Mouse (Mus musculus) forebrain, postnatal 0 days (tissue): ENCODE data around the gene Samhd1. TPM values are rescaled to one million over a fixed set of nuclear protein-coding genes. Genes with fewer than 3 reads are reported as not detected.

Experiments used
- ATAC-seq: fragments of 200-750 bp; cut with Nextera tagmentation; 2 replicates; pipeline ENCODE4 v1.8.0; 2017; ENCODE audit warnings: mild to moderate bottlenecking, moderate library complexity
- DNase-seq: peaks from one replicate; pipeline ENCODE4 v3.0.0-alpha.2; 2015
- H3K27ac ChIP-seq: fragments of 300-500 bp; sonication (generic); 2 replicates; pipeline ENCODE4 v1.5.1; 2014; ENCODE audit warnings: low read depth, mild to moderate bottlenecking, antibody characterized with exemption, low read length, moderate library complexity, mixed read lengths
- H3K27me3 ChIP-seq: fragments of 300-500 bp; sonication (generic); 2 replicates; pipeline ENCODE4 v1.6.1; 2014; ENCODE audit warnings: mild to moderate bottlenecking, low read length, mixed read lengths; ENCODE audit not compliant: insufficient read depth
- H3K36me3 ChIP-seq: fragments of 300-500 bp; sonication (generic); 2 replicates; pipeline ENCODE4 v1.6.1; 2014; ENCODE audit warnings: mild to moderate bottlenecking, moderate library complexity; ENCODE audit not compliant: insufficient read depth
- H3K4me1 ChIP-seq: fragments of 300-500 bp; sonication (generic); 2 replicates; pipeline ENCODE4 v1.6.1; 2014; ENCODE audit warnings: antibody characterized with exemption; ENCODE audit not compliant: insufficient read depth
- H3K4me2 ChIP-seq: fragments of 300-500 bp; sonication (generic); 2 replicates; pipeline ENCODE4 v1.6.1; 2014; ENCODE audit warnings: low read depth, mild to moderate bottlenecking, moderate library complexity
- H3K4me3 ChIP-seq: fragments of 300-500 bp; sonication (generic); 2 replicates; pipeline ENCODE4 v1.5.1; 2014; ENCODE audit warnings: low read depth, low read length, mixed read lengths
- H3K9ac ChIP-seq: fragments of 300-500 bp; sonication (generic); 2 replicates; pipeline ENCODE4 v1.6.1; 2014; ENCODE audit warnings: mild to moderate bottlenecking
- H3K9me3 ChIP-seq: fragments of 300-500 bp; sonication (generic); 2 replicates; pipeline ENCODE4 v1.6.1; 2016; ENCODE audit warnings: low read length
- CTCF ChIP-seq: sonication (generic); IDR thresholded peaks from 2 replicates; pipeline ENCODE4 v1.5.1; 2016; ENCODE audit warnings: antibody characterized with exemption, control low read depth, low read depth
- WGBS: fragments of 180-500 bp; shearing (Covaris S2); extraction: QIAGEN DNeasy Blood & Tissue Kit; methylation state at CpG from one replicate; pipeline ENCODE4 v1.1.7; 2014; 5-methylcytosine and 5-hydroxymethylcytosine counted together
- polyA plus RNA-seq: library from polyadenylated mRNA; unstranded; fragments of >200 nt; fragmentation: Nextera tagmentation; extraction: Ambion mirVana; gene quantifications from 2 replicates; pipeline ENCODE4 v1.2.1, GENCODE M21; 2015
- total RNA-seq: library from RNA; depleted of rRNA; stranded (reverse); fragments of >200 nt; gene quantifications from 2 replicates; pipeline ENCODE4 v1.2.3, GENCODE M21; 2014

The Samhd1 gene
- total and polyA plus RNA-seq, 2 experiments from 2014 or later: 8.0 to 18.5 TPM

DNA sequence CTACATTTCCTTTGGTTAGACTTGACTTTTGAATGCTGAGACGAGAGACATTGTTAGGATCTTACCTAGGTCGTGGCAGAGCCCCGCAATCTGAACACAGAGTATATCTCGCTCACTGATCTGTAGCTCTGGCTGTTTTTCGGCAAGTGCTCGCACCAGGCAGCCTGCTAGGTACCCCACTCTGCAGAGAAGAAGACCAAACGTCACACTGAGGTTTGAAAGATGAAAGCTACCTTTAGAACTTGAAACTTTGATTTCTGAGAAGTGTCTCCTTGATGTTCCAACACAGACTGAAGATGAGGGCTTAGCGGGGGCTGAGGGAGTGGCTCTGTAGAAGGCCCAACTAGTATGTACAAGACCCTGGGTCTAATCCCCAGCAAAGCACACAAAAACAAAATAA is 13.3 kb downstream of the Samhd1 start:
- Histone ChIP-seq H3K27ac (no peak overlapping the region), H3K27me3 (no peaks in the 10 kb centered on the region), H3K4me3 (no peak overlapping the region), H3K36me3 (peaks cover 7% of the 10 kb centered on the region; the same call in 1 of the 2 replicates), H3K9me3 (no peaks in the 10 kb centered on the region), H3K9ac (no peak overlapping the region), H3K4me1 (no peaks in the 10 kb centered on the region), H3K4me2 (no peak overlapping the region)
- ATAC-seq: no peak
- no peak for TF ChIP-seq CTCF
- 92% methylated on average over 8 of the region's 8 CpGs for WGBS
- no peak for DNase-seq

DNA sequence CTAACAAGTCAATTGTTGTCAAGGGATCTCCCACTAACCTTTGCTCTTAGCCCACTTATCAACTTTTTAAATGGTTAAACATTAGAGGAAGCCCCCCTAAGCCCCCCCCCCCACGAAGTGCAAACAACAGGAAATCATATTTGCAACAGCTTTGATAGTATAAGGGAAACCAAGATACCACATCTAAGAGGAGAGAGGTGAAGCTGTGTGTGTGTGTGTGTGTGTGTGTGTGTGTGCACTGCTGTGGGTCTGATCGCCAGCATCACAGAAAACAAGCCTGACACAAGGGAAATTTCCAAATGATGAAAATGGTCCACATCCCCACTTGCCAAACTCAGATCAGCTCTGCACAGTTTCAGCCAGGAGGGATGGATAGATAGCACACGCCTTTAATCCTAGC is 16.0 kb downstream of the Samhd1 start:
- ATAC-seq: no peak
- no peak for DNase-seq
- no peak for TF ChIP-seq CTCF

DNA sequence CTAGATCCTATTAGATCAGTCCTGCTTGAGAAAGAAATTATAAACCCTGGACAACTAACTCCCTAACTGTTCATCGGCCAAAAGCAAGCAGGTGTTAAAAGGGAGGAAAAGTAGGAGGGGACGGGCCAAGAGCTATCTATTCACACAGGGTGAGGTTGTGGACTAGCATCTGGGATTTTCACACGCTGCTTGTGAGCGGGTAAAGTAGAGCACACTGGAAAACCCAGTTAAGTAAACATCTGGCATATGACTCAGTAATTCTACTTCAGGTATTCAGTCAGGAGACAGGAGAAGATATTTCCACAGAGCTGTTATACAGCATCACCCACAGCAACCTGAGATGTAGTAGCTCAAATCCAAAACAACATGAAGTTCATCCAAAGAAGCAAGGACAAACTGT is 16.5 kb downstream of the Samhd1 start:
- Histone ChIP-seq H3K4me1 (no peaks in the 10 kb centered on the region), H3K27ac (no peak overlapping the region), H3K9ac (no peak overlapping the region), H3K4me2 (no peak overlapping the region), H3K27me3 (no peaks in the 10 kb centered on the region), H3K36me3 (peaks cover 13% of the 10 kb centered on the region), H3K4me3 (no peak overlapping the region), H3K9me3 (no peaks in the 10 kb centered on the region)
- DNase-seq: no peak
- WGBS: 89% methylated on average over 4 of the region's 4 CpGs
- no peak for TF ChIP-seq CTCF
- no peak for ATAC-seq

More for the DNA sequence above, 16.0 kb downstream of the Samhd1 start:
- Histone ChIP-seq H3K9me3 (no peaks in the 10 kb centered on the region), H3K4me2 (no peak overlapping the region), H3K4me3 (no peak overlapping the region), H3K4me1 (no peaks in the 10 kb centered on the region), H3K9ac (no peak overlapping the region), H3K27me3 (no peaks in the 10 kb centered on the region), H3K27ac (no peak overlapping the region), H3K36me3 (peaks cover 7% of the 10 kb centered on the region; the same call in 1 of the 2 replicates)
- 72% methylated on average over 3 of the region's 3 CpGs for WGBS

DNA sequence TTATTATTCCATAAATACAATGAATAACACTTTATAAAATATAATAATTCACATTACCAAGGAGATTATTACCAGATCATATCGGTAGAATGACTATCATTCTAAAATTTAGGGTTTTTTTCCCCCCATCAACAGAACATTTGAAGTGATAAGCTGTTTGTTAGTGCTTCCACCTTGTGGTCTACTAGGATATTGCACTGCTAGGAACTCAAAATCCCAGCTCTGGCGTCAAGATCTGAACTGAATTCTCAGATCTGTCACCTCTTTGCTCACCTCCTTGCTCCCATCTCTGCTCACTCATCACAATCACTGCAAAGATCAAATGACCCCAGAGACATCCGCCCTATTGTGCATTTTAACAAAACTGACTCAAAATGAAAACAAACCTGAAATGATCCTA is 18.1 kb downstream of the Samhd1 start:
- H3K27me3 ChIP-seq: no peaks in the 10 kb centered on the region
- no peak overlapping the region for H3K27ac ChIP-seq
- H3K4me2 ChIP-seq: no peak overlapping the region
- DNase-seq (peak; percentile 75), ATAC-seq (no peak)
- H3K36me3 ChIP-seq: peaks cover 13% of the 10 kb centered on the region
- peak; percentile 77 for TF ChIP-seq CTCF
- no peaks in the 10 kb centered on the region for H3K4me1 ChIP-seq
- WGBS: 27% methylated on average over 3 of the region's 3 CpGs
- H3K9me3 ChIP-seq: no peaks in the 10 kb centered on the region
- H3K4me3 ChIP-seq: no peak overlapping the region
- H3K9ac ChIP-seq: no peak overlapping the region

DNA sequence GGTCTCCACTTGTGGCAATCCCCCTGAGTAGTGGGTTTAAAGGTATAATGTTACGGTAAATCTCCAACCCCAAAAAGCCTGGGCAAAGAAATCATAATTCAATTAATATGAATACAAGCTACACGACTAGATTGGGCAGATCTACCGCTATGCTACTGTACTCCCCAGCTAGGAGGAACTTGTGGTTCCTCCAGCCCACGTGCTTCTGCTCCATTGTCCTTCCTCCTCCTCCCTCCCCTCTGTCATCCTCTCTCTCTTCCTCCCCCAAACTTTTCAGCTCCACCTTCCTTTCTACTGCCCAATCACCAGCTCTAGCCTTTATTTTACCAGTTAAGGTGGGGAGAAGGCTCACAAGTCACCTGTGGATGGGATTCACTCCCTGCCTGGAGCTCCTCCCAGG is 26.8 kb downstream of the Samhd1 start:
- Histone ChIP-seq H3K4me1 (no peaks in the 10 kb centered on the region), H3K4me3 (no peak overlapping the region), H3K27me3 (no peaks in the 10 kb centered on the region), H3K4me2 (no peak overlapping the region), H3K27ac (no peak overlapping the region), H3K9ac (no peak overlapping the region), H3K9me3 (no peaks in the 10 kb centered on the region), H3K36me3 (peaks cover 6% of the 10 kb centered on the region; the same call in 1 of the 2 replicates)
- WGBS: 91% methylated on average over 4 of the region's 4 CpGs
- ATAC-seq: no peak
- no peak for DNase-seq
- no peak for TF ChIP-seq CTCF

DNA sequence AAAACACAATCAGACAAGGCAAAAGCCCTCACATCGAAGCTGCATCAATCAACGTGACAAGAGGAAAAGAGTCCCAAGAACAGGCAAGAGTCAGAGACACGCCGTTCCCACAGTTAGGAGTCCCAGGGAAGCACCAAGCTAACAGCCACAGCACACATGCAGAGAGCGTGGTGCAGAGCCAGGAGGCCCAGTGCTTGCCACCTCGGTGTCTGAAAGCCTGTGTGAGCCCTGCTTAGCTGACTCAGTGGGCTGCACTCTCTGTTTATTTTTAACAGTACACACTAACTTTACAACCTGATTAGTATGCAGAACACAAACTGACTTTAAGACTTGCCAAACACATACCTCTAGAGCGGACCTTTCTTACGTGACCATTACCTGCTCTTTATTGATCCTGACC is 30.6 kb downstream of the Samhd1 start:
- ATAC-seq: no peak
- no peak for TF ChIP-seq CTCF

DNA sequence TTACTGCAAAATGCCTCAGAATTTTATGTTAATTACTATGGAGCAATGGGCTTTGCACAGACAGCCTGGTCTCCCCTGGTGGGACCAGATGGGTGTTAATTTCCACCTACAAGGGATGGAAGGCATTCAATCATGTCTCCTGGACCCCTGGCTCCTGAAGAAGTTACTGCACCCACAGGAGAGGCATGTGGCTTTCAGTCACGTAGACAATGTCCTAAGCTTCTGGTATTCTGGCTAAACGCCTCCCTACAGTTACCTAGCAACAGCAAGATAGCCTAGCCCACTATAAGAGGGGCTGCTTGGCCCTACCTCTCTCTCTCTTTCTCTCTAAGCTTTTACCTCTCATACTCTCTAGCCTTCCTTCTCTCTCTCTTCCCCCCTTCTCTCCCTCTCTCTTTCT is 32.8 kb downstream of the Samhd1 start:
- peaks cover 10% of the 10 kb centered on the region for H3K36me3 ChIP-seq

More for the DNA sequence above, 30.6 kb downstream of the Samhd1 start:
- no peaks in the 10 kb centered on the region for H3K4me1 ChIP-seq
- 90% methylated on average over 8 of the region's 8 CpGs for WGBS
- H3K36me3 ChIP-seq: peaks cover 12% of the 10 kb centered on the region
- no peak overlapping the region for H3K9ac ChIP-seq
- H3K27ac ChIP-seq: no peak overlapping the region
- DNase-seq: no peak
- H3K27me3 ChIP-seq: no peaks in the 10 kb centered on the region
- no peaks in the 10 kb centered on the region for H3K9me3 ChIP-seq
- no peak overlapping the region for H3K4me2 ChIP-seq
- no peak overlapping the region for H3K4me3 ChIP-seq

More for the DNA sequence above, 32.8 kb downstream of the Samhd1 start:
- no peak for TF ChIP-seq CTCF
- no peak overlapping the region for H3K4me2 ChIP-seq
- H3K4me3 ChIP-seq: no peak overlapping the region
- no peak overlapping the region for H3K9ac ChIP-seq
- no peaks in the 10 kb centered on the region for H3K27me3 ChIP-seq
- no peaks in the 10 kb centered on the region for H3K9me3 ChIP-seq
- 32% methylated on average over 2 of the region's 2 CpGs for whole genome bisulfite sequencing
- no peaks in the 10 kb centered on the region for H3K4me1 ChIP-seq
- DNase-seq (no peak), ATAC-seq (no peak)
- no peak overlapping the region for H3K27ac ChIP-seq
